Mouse (Mus musculus) thymus, adult 2 months (tissue): ENCODE measurements around the gene Pik3c2b.

Source experiments
- CTCF ChIP-seq: fragments of 200-500 bp; IDR thresholded peaks from 2 replicates; pipeline ENCODE4 v1.5.1; 2012; ENCODE audit warnings: mild to moderate bottlenecking, control low read depth, low read length, moderate library complexity, borderline replicate concordance; ENCODE audit not compliant: control insufficient read depth, poor library complexity, insufficient read depth; ENCODE audit errors: extremely low read depth
- POLR2A ChIP-seq: fragments of 200-500 bp; IDR thresholded peaks from 2 replicates; pipeline ENCODE4 v1.6.1; 2012; ENCODE audit warnings: mild to moderate bottlenecking, low read length, control low read depth, moderate library complexity; ENCODE audit not compliant: control insufficient read depth, poor library complexity, insufficient read depth; ENCODE audit errors: extremely low read depth

DNA sequence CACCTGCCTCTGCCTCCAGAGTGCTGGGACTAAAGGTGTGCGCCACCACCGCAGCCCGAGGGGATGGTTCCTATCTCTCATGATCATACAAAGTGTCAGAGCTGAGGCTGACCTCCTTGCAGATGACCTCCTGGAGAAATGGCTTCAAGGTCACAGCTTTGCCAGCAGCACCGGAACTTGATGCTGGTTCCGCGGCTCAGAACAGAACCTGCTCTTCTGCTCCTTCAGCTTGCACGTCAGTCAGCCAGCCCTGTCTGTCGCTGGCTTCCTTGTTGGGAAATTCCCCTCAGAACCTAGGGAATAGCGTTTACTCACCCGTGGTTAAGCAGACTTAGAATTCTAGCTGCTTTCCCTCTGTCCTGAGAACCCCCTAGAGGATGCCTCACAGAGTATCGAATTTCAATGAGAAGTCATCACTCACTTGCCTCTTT lies 4.5 kb downstream of the Pik3c2b start:
- TF ChIP-seq CTCF: no peak
- TF ChIP-seq POLR2A: no peak
